Mouse (Mus musculus) adrenal gland, postnatal 25 days (tissue): ENCODE data around the gene Chrne. TPM values are rescaled to one million over a fixed set of nuclear protein-coding genes. Genes with fewer than 3 reads are reported as not detected.
"Not testable (repeated sequence)": the region's sequence is repeated elsewhere in the genome, so short reads cannot be mapped to it uniquely, and the experiment has no call there.

Experiments
- DNase-seq: peaks from one replicate; pipeline ENCODE4 v3.0.0; 2021; ENCODE audit warnings: mixed read lengths
- total RNA-seq: library from RNA; stranded (reverse); gene quantifications from 2 replicates; pipeline ENCODE4 v1.2.3, GENCODE M21; 2021

Chrne gene
- total RNA-seq, 1 experiment from 2014 or later, result not detected

DNA sequence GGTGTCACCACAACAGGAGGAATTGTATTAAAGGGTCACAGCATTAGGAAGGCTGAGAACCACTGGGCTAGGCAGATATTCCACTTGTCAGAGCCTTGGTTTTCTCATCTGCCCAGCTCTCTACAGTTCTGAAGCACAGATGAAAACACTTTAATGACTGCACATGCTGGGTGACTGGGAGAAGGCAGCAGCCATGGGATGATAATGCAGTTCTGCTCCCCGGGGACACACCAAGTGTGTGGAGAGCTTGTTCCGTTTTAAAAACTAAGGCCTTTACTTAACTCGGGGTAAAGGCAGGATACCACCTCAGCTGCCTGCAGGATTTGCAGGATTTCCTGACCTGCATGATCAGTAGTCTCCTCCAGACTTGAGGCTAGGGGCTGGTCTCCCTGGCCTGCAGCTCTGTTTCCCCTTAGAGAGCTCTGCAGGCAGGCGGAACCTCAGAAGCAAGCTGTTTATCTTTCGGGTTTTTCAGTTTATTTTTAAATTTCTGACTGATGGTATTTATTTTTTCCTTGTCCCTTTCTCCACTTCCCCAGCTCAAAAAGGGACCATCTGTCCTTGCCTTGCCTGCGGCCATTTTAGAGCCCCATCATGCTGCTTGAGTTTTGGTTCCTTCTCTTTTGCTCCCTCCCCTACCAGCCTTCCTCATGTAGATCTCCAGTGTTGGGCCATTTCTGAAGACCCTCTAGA, 35.8 kb downstream of the Chrne start:
- no peak for DNase-seq

DNA sequence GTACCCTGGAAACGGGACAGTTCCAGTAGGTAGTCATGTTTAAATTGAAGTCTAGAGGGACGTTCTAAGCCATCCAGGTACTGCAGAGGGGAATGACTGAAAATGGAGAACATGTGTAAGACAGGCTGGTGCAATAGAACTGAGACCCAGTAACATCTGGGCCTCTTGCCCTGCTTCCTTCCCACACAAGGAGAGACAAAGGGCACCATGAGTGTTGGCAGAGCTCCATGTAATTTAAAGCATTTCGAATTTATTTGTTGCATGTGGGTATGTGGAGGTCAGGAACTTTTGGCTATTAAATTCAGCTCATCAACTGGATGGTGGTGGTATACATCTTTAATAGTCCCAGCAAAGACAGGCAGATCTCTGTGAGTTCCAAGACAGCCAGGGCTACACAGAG, 36.8 kb downstream of the Chrne start:
- no peak for DNase-seq

DNA sequence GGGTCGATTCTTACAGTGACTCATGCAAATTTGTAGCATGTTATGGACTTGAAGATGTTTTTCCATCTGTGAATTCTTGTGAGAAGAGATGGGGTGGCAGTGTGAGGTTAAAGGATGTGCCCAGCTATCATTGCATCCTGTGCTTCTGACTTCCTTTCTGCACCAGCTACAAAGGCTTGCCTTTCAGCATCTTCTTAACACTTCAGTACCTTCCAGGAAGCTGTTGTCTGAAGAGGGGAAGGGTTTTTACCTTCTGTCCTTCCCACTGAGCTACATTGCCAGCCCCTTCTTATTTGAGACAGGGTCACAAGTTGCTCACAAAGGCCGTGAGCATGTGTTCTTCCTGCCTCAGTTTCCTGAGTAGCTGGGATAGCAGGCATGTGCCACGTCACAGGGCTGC, 38.1 kb downstream of the Chrne start:
- no peak for DNase-seq

DNA sequence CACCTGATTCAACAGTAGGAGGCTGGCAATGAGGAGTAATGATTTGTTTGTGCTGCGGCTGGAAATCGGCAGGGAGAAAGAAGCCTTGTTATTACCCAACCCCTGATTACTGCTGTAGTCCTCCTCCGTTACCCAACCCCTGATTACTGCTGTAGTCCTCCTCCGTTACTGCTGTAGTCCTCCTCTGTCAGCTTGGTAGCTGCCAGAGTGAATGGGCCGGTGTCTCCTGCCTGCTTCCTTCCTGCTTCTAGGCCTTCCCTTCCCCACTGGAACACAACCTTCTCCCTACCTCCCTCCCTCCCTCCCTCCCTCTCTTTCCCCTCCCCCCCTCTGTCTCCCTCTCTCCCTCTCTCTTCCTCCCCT, 38.7 kb downstream of the Chrne start:
- DNase-seq, result no peak

DNA sequence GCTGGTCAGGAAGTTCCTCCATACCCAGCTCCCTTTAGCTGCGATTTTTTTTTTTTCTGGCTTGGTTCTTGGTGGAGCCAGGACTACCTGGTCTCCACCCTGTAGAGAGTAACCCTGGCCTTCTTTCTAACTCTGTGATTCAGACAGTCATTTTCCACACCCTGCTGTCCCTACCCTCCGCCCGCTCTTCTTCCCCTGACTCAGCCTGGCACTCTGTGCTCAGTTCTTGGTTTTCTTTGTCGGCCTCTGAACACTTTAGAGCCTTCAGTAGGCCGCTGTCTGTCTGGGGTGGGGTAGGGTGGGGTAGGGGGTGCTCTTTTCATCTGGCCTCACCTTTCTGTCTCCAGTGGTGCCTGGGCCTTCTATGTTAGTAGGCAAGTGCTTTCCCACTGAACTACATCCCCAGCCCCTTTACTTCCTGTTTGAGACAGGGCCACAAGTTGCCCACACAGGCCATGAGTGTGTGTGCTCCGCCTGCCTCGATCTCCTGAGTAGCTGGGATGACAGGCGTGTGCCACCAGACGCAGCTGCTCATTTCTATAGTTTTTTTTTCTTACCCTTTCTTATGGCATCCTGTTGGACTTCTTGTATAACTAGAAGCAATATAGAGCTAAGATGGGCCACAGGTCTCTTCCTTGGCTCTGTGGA, 39.2 kb downstream of the Chrne start:
- no peak for DNase-seq

DNA sequence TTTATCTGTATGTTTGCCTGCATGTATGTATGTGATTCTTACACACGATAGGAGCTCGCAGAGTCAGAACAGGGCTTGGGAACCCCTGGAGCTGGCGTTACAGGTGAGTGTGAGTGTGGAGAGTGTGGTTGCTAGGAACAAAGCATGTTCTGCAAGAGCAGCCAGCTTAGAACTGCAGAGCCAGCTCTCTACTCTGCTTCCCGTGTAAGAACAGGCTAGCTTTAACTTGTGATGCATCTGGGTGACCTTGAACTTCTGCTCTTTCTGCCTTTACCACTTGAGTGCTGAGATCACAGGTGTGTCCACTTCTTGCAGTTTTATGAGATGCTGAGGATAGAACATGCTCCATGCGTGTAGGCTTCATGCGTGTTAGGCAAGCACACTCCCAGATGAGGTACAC, 40.1 kb downstream of the Chrne start:
- no peak for DNase-seq

DNA sequence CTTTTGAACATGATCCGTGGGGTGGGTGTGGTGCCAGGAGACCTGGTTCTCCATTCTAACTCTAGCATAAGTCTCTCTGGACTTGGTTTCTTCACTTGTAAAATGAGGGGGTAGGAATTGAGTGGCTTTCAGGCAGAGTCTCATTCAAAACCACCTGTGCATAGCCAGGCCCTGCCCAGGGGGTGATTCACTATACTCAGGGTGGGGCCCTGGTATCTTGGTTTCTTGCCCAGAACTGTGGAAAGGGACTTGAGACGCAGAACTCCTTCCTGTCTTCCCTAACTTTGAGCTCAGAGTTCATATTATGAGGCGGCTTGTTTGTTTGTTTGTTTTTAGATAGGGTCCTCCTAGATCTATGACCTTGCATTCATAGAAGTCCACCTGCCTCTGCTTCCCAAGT, 41.8 kb downstream of the Chrne start:
- DNase-seq, result no peak

DNA sequence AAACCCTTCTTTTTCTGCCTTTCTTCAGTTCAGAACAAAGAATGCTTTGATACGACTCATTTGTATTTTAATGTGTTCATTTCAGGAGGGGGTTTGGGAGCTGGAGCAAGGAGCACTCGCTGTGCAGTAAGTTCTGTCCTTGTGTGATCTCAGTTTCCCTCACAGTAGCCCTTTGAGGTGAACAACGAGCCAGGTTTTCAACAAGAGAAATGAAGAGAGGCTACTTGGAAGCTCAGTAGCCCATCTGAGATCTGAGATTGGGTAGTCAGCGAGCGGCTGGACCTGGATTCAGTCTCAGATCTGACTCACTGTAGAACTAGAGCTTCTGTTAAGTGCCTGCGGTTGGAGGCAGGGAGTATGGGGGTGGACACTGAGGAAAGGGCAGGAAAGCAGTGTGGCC, 45.1 kb downstream of the Chrne start:
- no peak for DNase-seq

DNA sequence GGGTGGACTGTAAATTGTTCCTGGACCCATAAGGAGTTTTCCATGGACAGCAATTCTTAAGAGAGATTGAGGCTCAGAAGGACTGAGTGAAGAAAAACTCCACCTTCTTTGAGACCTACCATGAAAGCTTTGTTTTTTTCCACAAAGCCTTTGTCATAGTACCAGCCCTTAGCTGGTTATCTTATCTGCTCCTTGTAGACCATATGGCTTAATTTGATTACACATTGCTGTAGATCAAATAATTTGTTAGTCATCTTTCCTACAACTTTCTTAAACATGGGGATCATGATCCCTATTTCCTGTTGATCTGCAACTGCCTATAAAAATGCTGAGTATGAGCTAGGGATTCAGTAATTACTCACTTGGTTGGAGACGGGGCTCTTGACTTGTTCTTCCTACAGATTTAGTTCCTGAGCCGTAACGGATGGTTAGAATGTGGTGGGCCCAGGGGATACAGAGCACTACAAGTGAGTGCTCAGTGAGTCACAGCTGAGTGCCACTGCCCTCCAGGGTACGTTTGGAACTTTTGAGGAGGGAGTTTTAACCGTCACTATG, 46.6 kb downstream of the Chrne start:
- no peak for DNase-seq

DNA sequence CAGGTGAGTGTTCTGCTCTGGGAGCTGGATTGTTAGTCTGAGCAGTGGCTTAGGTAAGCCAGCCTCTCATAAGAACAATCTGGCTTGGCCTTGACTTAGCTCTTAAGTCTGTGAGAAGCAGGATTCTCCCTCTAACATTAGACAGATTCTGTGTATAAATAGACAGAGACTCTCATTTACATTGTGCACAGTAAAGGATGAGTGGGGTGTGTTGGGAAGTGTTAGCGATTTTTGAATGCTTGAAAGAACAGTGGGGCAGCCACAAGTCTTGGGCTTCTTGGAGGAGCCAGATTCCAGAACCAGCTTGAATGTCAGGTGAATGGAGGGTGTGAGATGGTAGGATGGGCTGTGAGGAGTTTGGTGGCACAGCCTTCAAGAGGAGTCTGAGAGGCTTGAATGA, 47.4 kb downstream of the Chrne start:
- DNase-seq, result no peak

DNA sequence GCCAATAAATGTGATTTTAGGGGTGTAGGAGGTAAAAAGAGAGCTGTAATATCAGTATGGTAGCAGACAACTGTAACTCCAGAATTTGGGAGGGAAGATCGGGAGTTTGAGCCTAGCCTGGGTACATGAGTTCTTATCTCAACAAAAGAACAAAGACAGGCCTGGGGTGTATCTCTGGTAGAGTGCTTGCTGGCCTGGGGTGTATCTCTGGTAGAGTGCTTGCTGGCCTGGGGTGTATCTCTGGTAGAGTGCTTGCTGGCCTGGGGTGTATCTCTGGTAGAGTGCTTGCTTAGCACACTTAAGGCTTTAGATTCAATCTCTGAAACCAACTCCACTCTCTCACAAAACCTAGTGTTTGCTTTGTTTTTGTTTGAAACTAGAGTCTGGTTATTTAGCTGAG, 48.4 kb downstream of the Chrne start:
- DNase-seq, result not testable (repeated sequence)

DNA sequence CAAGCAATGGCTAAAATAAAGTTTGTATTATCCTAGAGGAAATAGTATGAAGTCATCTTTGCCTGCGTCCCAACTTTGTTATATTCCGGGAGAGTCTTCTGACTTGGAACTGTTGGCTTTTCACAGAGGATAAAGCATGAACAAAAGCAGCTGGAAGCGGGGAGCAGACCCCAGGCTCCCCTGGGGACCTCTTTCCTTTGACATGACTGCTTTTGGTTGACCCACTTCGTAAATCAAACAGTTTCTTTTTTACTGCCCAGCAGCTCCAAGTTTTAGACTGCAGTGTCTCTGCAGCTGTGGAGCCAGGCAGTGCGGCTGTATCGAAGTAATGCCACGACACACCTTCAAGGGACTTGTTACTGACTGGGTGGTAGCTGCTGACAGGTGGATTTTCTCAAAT, 52.4 kb downstream of the Chrne start:
- no peak for DNase-seq

Other genes starting within 250 kb of the Chrne start
- gene Pelp1, start 209.2 kb downstream of the Chrne start, total RNA-seq, result 23.3 and 26.7 TPM in 2 replicates
- 17.1 and 29.9 TPM in 2 replicates for gene Arrb2, start 186.6 kb downstream of the Chrne start, total RNA-seq
- gene Med11, start 167.3 kb downstream of the Chrne start, total RNA-seq, result 23.0 and 25.4 TPM in 2 replicates
- 1.5 and 1.8 TPM in 2 replicates for gene Zmynd15, start 159.8 kb downstream of the Chrne start, total RNA-seq
- gene Cxcl16, start 159.2 kb downstream of the Chrne start, total RNA-seq, result 5.5 and 7.1 TPM in 2 replicates
- not detected in 2 replicates for gene Tm4sf5, start 114.0 kb downstream of the Chrne start, total RNA-seq
- not detected in 2 replicates for gene Vmo1, start 104.6 kb downstream of the Chrne start, total RNA-seq
- 1.2 TPM in 1 of 2 replicates, not detected in the other for gene Gltpd2, start 100.0 kb downstream of the Chrne start, total RNA-seq
- 254 and 270 TPM in 2 replicates for gene Psmb6, start 93.8 kb downstream of the Chrne start, total RNA-seq
- not detected in 2 replicates for gene Gm40193, start 86.3 kb downstream of the Chrne start, total RNA-seq
- 8.7 and 14.5 TPM in 2 replicates for gene Pld2, start 79.2 kb downstream of the Chrne start, total RNA-seq
- 45.7 and 58.9 TPM in 2 replicates for gene Mink1, start 56.3 kb downstream of the Chrne start, total RNA-seq
- gene 4930544D05Rik, start 3.4 kb downstream of the Chrne start, total RNA-seq, result not detected in 2 replicates
- gene Gp1ba, start 19.9 kb upstream of the Chrne start, total RNA-seq, result not detected in 2 replicates
- gene Rnf167, start 28.0 kb upstream of the Chrne start, total RNA-seq, result 92.7 and 106 TPM in 2 replicates
- gene Slc25a11, start 28.3 kb upstream of the Chrne start, total RNA-seq, result 122 and 146 TPM in 2 replicates
- 922 and 959 TPM in 2 replicates for gene Pfn1, start 35.4 kb upstream of the Chrne start, total RNA-seq
- gene Eno3, start 38.0 kb upstream of the Chrne start, total RNA-seq, result 17.9 and 28.3 TPM in 2 replicates
- gene Spag7, start 50.2 kb upstream of the Chrne start, total RNA-seq, result 88.3 and 97.4 TPM in 2 replicates
- 50.2 and 51.3 TPM in 2 replicates for gene Camta2, start 68.9 kb upstream of the Chrne start, total RNA-seq
- 9.1 and 12.2 TPM in 2 replicates for gene Inca1, start 80.9 kb upstream of the Chrne start, total RNA-seq
- 173 and 182 TPM in 2 replicates for gene Kif1c, start 81.3 kb upstream of the Chrne start, total RNA-seq
- gene Zfp3, start 145.0 kb upstream of the Chrne start, total RNA-seq, result 10.8 and 13.4 TPM in 2 replicates
- gene Scimp, start 193.4 kb upstream of the Chrne start, total RNA-seq, result 0.79 and 0.90 TPM in 2 replicates
- 166 and 181 TPM in 2 replicates for gene Rabep1, start 225.6 kb upstream of the Chrne start, total RNA-seq